Mouse (Mus musculus): ENCODE data around the gene Cyp51. TPM values are rescaled to one million over a fixed set of nuclear protein-coding genes. Genes with fewer than 3 reads are reported as not detected.
"Not testable (repeated sequence)": the region's sequence is repeated elsewhere in the genome, so short reads cannot be mapped to it uniquely, and the experiment has no call there.

Cyp51 gene
- total RNA-seq (2018; cell fraction: chromatin; rRNA removed): 10 to 100 TPM in 25 of 26 experiments, 1 to 10 TPM in 1; 5.2 to 37.7 (median 18.8) TPM
- 10 to 100 TPM; 21.4 to 53.7 (median 32.9) TPM for total RNA-seq (2018; cell fraction: cytosol; rRNA removed)
- total RNA-seq (2018; cell fraction: nucleus; rRNA removed): 100 to 1,000 TPM in 1 of 26 experiments, 10 to 100 TPM in 25; 20.2 to 115 (median 33.3) TPM
- polyA plus RNA-seq (2018): 25.1 to 59.8 TPM (median 34.3 TPM) in 3 replicates

GRCm38 (mm10) chr5:4104341-4105040, at the start of gene Cyp51:
Cyp51 (minus strand) TSS chr5:4104746.
- peak within 1 kb of the TSS; percentile 84 for H3K4me3 ChIP-seq (ENCODE audit: inconsistent target)
- WGBS (ENCODE audit: missing documents): 1% methylated on average over 59 of the region's 59 CpGs

GRCm38 (mm10) chr5:4112570-4113098, 8.1 kb upstream of the Cyp51 start:
- no peaks in the 10 kb centered on the region for H3K36me3 ChIP-seq (ENCODE audit: inconsistent target)

More at GRCm38 (mm10) chr5:4104341-4105040, at the start of gene Cyp51:
- peaks cover 16% of the 10 kb centered on the region for H3K79me2 ChIP-seq (ENCODE audit: inconsistent target)
- peaks cover 6% of the 10 kb centered on the region; the same call in 1 of the 2 replicates for H3K36me3 ChIP-seq (ENCODE audit: inconsistent target)
- H3K27ac ChIP-seq: peak within 1 kb of the TSS; percentile 82

GRCm38 (mm10) chr5:4107056-4107455, 2.5 kb upstream of the Cyp51 start:
- 85% methylated on average over 7 of the region's 7 CpGs for WGBS (ENCODE audit: missing documents)
- H3K79me2 ChIP-seq (ENCODE audit: inconsistent target): peaks cover 16% of the 10 kb centered on the region
- H3K4me3 ChIP-seq (ENCODE audit: inconsistent target); H3K27ac ChIP-seq; H3K36me3 ChIP-seq (ENCODE audit: inconsistent target): not testable (repeated sequence)

More at GRCm38 (mm10) chr5:4112570-4113098, 8.1 kb upstream of the Cyp51 start:
- Histone ChIP-seq H3K4me3 (ENCODE audit: inconsistent target) (no peak overlapping the region), H3K79me2 (ENCODE audit: inconsistent target) (no peaks in the 10 kb centered on the region), H3K27ac (no peak overlapping the region)
- 95% methylated on average over 5 of the region's 5 CpGs for WGBS (ENCODE audit: missing documents)

- WGBS (ENCODE audit: missing documents): 100% methylated on average over 2 of the region's 2 CpGs
- Histone ChIP-seq H3K79me2 (ENCODE audit: inconsistent target) (peaks cover 16% of the 10 kb centered on the region), H3K4me3 (ENCODE audit: inconsistent target) (no peak overlapping the region), H3K36me3 (ENCODE audit: inconsistent target) (no peaks in the 10 kb centered on the region), H3K27ac (no peak overlapping the region)
These were observed 1.2 kb upstream of the Cyp51 start for GRCm38 (mm10) chr5:4105651-4106186.

- H3K4me3 ChIP-seq (ENCODE audit: inconsistent target): peak overlapping the region; percentile 84
- peaks cover 10% of the 10 kb centered on the region; the same call in 1 of the 2 replicates for H3K36me3 ChIP-seq (ENCODE audit: inconsistent target)
- WGBS (ENCODE audit: missing documents): 2% methylated on average over 41 of the region's 41 CpGs
- H3K79me2 ChIP-seq (ENCODE audit: inconsistent target): peaks cover 16% of the 10 kb centered on the region
- peak overlapping the region; percentile 82 for H3K27ac ChIP-seq
These were observed 763 bp downstream of the Cyp51 start for GRCm38 (mm10) chr5:4103626-4104340.

GRCm38 (mm10) chr5:4101770-4102169, 2.8 kb downstream of the Cyp51 start:
- WGBS (ENCODE audit: missing documents): 87% methylated on average over 2 of the region's 2 CpGs
- Histone ChIP-seq H3K79me2 (ENCODE audit: inconsistent target) (peaks cover 16% of the 10 kb centered on the region), H3K4me3 (ENCODE audit: inconsistent target) (no peak overlapping the region), H3K36me3 (ENCODE audit: inconsistent target) (peaks cover 10% of the 10 kb centered on the region; the same call in 1 of the 2 replicates), H3K27ac (no peak overlapping the region)

- H3K36me3 ChIP-seq (ENCODE audit: inconsistent target): peaks cover 10% of the 10 kb centered on the region; the same call in 1 of the 2 replicates
- no peak overlapping the region for H3K4me3 ChIP-seq (ENCODE audit: inconsistent target)
- WGBS (ENCODE audit: missing documents): 91% methylated on average over 4 of the region's 4 CpGs
- peaks cover 16% of the 10 kb centered on the region for H3K79me2 ChIP-seq (ENCODE audit: inconsistent target)
- H3K27ac ChIP-seq: no peak overlapping the region
These were observed 3.5 kb downstream of the Cyp51 start for GRCm38 (mm10) chr5:4101031-4101430.

- H3K4me3 ChIP-seq (ENCODE audit: inconsistent target): no peak overlapping the region
- H3K36me3 ChIP-seq (ENCODE audit: inconsistent target): peaks cover 37% of the 10 kb centered on the region
- WGBS (ENCODE audit: missing documents): 96% methylated on average over 5 of the region's 5 CpGs
- H3K79me2 ChIP-seq (ENCODE audit: inconsistent target): peaks cover 31% of the 10 kb centered on the region; the same call in 1 of the 2 replicates
- no peak overlapping the region for H3K27ac ChIP-seq
These were observed 10.1 kb downstream of the Cyp51 start for GRCm38 (mm10) chr5:4094471-4094870.

GRCm38 (mm10) chr5:4088190-4088589, 16.4 kb downstream of the Cyp51 start:
- Histone ChIP-seq H3K79me2 (ENCODE audit: inconsistent target) (peaks cover 29% of the 10 kb centered on the region; the same call in 1 of the 2 replicates), H3K4me3 (ENCODE audit: inconsistent target) (no peak overlapping the region), H3K36me3 (ENCODE audit: inconsistent target) (peaks cover 50% of the 10 kb centered on the region), H3K27ac (no peak overlapping the region)
- 95% methylated on average over 5 of the region's 5 CpGs for WGBS (ENCODE audit: missing documents)

- Histone ChIP-seq H3K27ac (no peak overlapping the region), H3K36me3 (ENCODE audit: inconsistent target) (peaks cover 47% of the 10 kb centered on the region), H3K4me3 (ENCODE audit: inconsistent target) (no peak overlapping the region), H3K79me2 (ENCODE audit: inconsistent target) (peaks cover 23% of the 10 kb centered on the region; the same call in 1 of the 2 replicates)
- WGBS (ENCODE audit: missing documents): 98% methylated on average over 4 of the region's 4 CpGs
These were observed 18.2 kb downstream of the Cyp51 start for GRCm38 (mm10) chr5:4086309-4086708.

GRCm38 (mm10) chr5:4084948-4085347, 19.6 kb downstream of the Cyp51 start:
- H3K79me2 ChIP-seq (ENCODE audit: inconsistent target): peaks cover 13% of the 10 kb centered on the region; the same call in 1 of the 2 replicates
- H3K27ac ChIP-seq: no peak overlapping the region
- H3K4me3 ChIP-seq (ENCODE audit: inconsistent target): no peak overlapping the region
- WGBS (ENCODE audit: missing documents): 94% methylated on average over 7 of the region's 7 CpGs
- H3K36me3 ChIP-seq (ENCODE audit: inconsistent target): peaks cover 51% of the 10 kb centered on the region

- Histone ChIP-seq H3K79me2 (ENCODE audit: inconsistent target) (no peaks in the 10 kb centered on the region), H3K4me3 (ENCODE audit: inconsistent target) (no peak overlapping the region), H3K27ac (no peak overlapping the region), H3K36me3 (ENCODE audit: inconsistent target) (peaks cover 47% of the 10 kb centered on the region)
- 25% methylated on average over 2 of the region's 2 CpGs for WGBS (ENCODE audit: missing documents)
These were observed 23.0 kb downstream of the Cyp51 start for GRCm38 (mm10) chr5:4081513-4081912.

GRCm38 (mm10) chr5:4080861-4081260, 23.7 kb downstream of the Cyp51 start:
- WGBS (ENCODE audit: missing documents): 93% methylated on average over 2 of the region's 2 CpGs
- H3K36me3 ChIP-seq (ENCODE audit: inconsistent target): peaks cover 44% of the 10 kb centered on the region
- no peak overlapping the region for H3K27ac ChIP-seq
- no peak overlapping the region for H3K4me3 ChIP-seq (ENCODE audit: inconsistent target)
- no peaks in the 10 kb centered on the region for H3K79me2 ChIP-seq (ENCODE audit: inconsistent target)

GRCm38 (mm10) chr5:4079086-4079485, 25.5 kb downstream of the Cyp51 start:
- Histone ChIP-seq H3K4me3 (ENCODE audit: inconsistent target) (no peak overlapping the region), H3K27ac (no peak overlapping the region), H3K36me3 (ENCODE audit: inconsistent target) (peaks cover 34% of the 10 kb centered on the region), H3K79me2 (ENCODE audit: inconsistent target) (no peaks in the 10 kb centered on the region)
- 88% methylated on average over 3 of the region's 3 CpGs for WGBS (ENCODE audit: missing documents)

Measured in macrophage (primary cell).